Mouse (Mus musculus): Measurements from ENCODE around the gene Gm42669. TPM values are rescaled to one million over a fixed set of nuclear protein-coding genes. Genes with fewer than 3 reads are reported as not detected.

Gene Gm42669
- polyA plus RNA-seq, 1 experiment from 2014 or later, result 0.89 TPM

DNA sequence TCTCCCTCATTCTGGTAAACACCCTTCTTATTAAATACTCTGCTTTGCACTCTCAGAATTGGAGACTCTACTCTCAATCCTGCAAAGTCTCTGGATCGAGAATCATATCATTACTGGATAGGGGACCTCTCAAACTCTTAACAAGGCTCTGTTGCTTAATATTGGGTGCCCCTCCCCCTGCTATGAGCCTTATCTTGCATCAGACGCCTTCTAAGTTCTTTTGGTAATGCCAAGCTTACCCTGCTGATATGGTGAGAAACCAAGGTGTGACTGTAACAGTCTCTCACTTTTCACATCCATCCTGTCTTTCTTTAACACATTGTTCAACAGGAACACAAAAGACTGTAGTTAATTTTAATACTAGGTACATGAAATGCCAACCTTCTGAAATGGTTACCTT, 26.2 kb downstream of the Gm42669 start:
- Histone ChIP-seq H3K27ac (replicated peaks; ENCODE audit: low read depth, low read length) (no peak overlapping the region), H3K4me3 (replicated peaks; ENCODE audit: low read depth, low read length) (no peak overlapping the region), H3K4me1 (ENCODE audit: control insufficient read depth, insufficient read depth, low read length) (no peaks in the 10 kb centered on the region), H3K36me3 (ENCODE audit: control insufficient read depth, insufficient read depth, low read length) (no peaks in the 10 kb centered on the region), H3K4me2 (ENCODE audit: low read length) (no peak overlapping the region), H3K9me3 (ENCODE audit: control insufficient read depth, low read length) (no peaks in the 10 kb centered on the region), H3K27me3 (ENCODE audit: control insufficient read depth, insufficient read depth, low read length) (no peaks in the 10 kb centered on the region), H3K9ac (replicated peaks; ENCODE audit: low read length) (no peak overlapping the region)
- WGBS, result 68% methylated on average over 2 of the region's 2 CpGs
- DNase-seq (no peak), ATAC-seq (ENCODE audit: low FRiP score, low TSS enrichment) (no peak)

DNA sequence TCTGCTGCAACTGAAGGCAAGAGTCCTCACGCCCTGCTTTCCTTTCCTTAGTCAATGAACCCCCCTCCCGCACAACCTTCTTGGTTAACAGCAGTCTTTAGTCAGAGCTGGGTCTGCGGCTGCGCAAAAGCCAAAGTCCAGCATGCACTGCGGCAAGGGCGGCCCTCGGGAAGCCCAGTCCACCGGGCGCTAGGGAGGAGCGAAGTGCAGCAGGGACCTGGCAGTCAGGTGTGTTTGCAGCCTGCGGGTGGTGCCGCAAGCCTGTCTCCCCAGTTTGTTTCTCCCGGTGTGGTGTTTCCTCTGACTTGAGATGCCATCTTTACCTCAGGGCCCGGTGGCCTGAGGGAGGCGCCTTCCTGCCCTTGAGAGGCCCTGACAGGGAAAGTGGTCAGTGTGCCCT, 27.2 kb downstream of the Gm42669 start, which contains the start of gene 1700028K03Rik:
TSS of gene 1700028K03Rik (plus strand) at position 129 of the 400 bp plus-strand sequence.
- Histone ChIP-seq H3K9ac (replicated peaks; ENCODE audit: low read length) (no peak within 1 kb of the TSS), H3K4me1 (ENCODE audit: control insufficient read depth, insufficient read depth, low read length) (no peaks in the 10 kb centered on the region), H3K27ac (replicated peaks; ENCODE audit: low read depth, low read length) (no peak within 1 kb of the TSS), H3K4me3 (replicated peaks; ENCODE audit: low read depth, low read length) (no peak within 1 kb of the TSS), H3K9me3 (ENCODE audit: control insufficient read depth, low read length) (no peaks in the 10 kb centered on the region), H3K36me3 (ENCODE audit: control insufficient read depth, insufficient read depth, low read length) (no peaks in the 10 kb centered on the region), H3K27me3 (ENCODE audit: control insufficient read depth, insufficient read depth, low read length) (no peaks in the 10 kb centered on the region), H3K4me2 (ENCODE audit: low read length) (no peak within 1 kb of the TSS)
- WGBS, result 75% methylated on average over 15 of the region's 15 CpGs
- ATAC-seq (ENCODE audit: low FRiP score, low TSS enrichment) (no peak), DNase-seq (no peak)

GRCm38 (mm10) chr5:107541696-107542095, 34.3 kb downstream of the Gm42669 start:
- H3K4me2 ChIP-seq (ENCODE audit: low read length), result no peak overlapping the region
- H3K27ac ChIP-seq (replicated peaks; ENCODE audit: low read depth, low read length), result no peak overlapping the region
- H3K9me3 ChIP-seq (ENCODE audit: control insufficient read depth, low read length), result no peaks in the 10 kb centered on the region
- H3K27me3 ChIP-seq (ENCODE audit: control insufficient read depth, insufficient read depth, low read length), result no peaks in the 10 kb centered on the region
- H3K36me3 ChIP-seq (ENCODE audit: control insufficient read depth, insufficient read depth, low read length), result 0 out of 2 replicates have a peak, but pooled peaks cover 3% of the 10 kb centered on the region
- no peaks in the 10 kb centered on the region for H3K4me1 ChIP-seq (ENCODE audit: control insufficient read depth, insufficient read depth, low read length)
- no peak for ATAC-seq (ENCODE audit: low FRiP score, low TSS enrichment)
- 24% methylated on average over 7 of the region's 7 CpGs for WGBS
- no peak overlapping the region for H3K4me3 ChIP-seq (replicated peaks; ENCODE audit: low read depth, low read length)
- H3K9ac ChIP-seq (replicated peaks; ENCODE audit: low read length), result peak overlapping the region; percentile 31; the same call in 1 of the 2 replicates
- DNase-seq, result peak; percentile 15

DNA sequence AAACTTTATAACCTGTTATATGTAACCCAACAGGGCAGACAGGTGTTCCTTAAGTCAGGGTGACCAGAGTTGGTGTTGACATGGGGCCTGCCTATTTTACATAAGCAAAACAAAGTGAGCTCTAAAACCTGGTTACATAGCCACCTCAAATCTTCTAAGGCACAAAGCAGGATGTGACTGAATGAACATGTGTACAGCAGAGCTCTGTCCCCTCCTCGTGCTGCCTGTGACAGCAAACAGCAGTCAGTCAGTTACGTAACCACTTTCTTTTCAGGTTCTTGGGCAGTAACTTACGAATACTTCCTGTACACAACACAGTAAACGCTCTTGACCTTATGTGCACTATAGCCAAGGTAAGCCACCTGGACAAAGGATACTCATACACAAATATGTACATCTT, 38.5 kb downstream of the Gm42669 start:
- Histone ChIP-seq H3K9ac (replicated peaks; ENCODE audit: low read length) (no peak overlapping the region), H3K9me3 (ENCODE audit: control insufficient read depth, low read length) (no peaks in the 10 kb centered on the region), H3K36me3 (ENCODE audit: control insufficient read depth, insufficient read depth, low read length) (peaks cover 25% of the 10 kb centered on the region), H3K4me2 (ENCODE audit: low read length) (no peak overlapping the region), H3K27ac (replicated peaks; ENCODE audit: low read depth, low read length) (no peak overlapping the region), H3K27me3 (ENCODE audit: control insufficient read depth, insufficient read depth, low read length) (no peaks in the 10 kb centered on the region), H3K4me1 (ENCODE audit: control insufficient read depth, insufficient read depth, low read length) (no peaks in the 10 kb centered on the region), H3K4me3 (replicated peaks; ENCODE audit: low read depth, low read length) (no peak overlapping the region)
- DNase-seq (no peak), ATAC-seq (ENCODE audit: low FRiP score, low TSS enrichment) (no peak)
- WGBS, result 92% methylated on average over 4 of the region's 4 CpGs

- WGBS, result 90% methylated on average over 3 of the region's 3 CpGs
Observed at GRCm38 (mm10) chr5:107547955-107548354, 40.5 kb downstream of the Gm42669 start.

GRCm38 (mm10) chr5:107548444-107548843, 41.0 kb downstream of the Gm42669 start:
- H3K36me3 ChIP-seq (ENCODE audit: control insufficient read depth, insufficient read depth, low read length), result peaks cover 40% of the 10 kb centered on the region
- H3K27me3 ChIP-seq (ENCODE audit: control insufficient read depth, insufficient read depth, low read length), result no peaks in the 10 kb centered on the region
- H3K4me1 ChIP-seq (ENCODE audit: control insufficient read depth, insufficient read depth, low read length), result no peaks in the 10 kb centered on the region
- H3K9ac ChIP-seq (replicated peaks; ENCODE audit: low read length), result no peak overlapping the region
- no peak overlapping the region for H3K4me3 ChIP-seq (replicated peaks; ENCODE audit: low read depth, low read length)
- no peaks in the 10 kb centered on the region for H3K9me3 ChIP-seq (ENCODE audit: control insufficient read depth, low read length)
- H3K27ac ChIP-seq (replicated peaks; ENCODE audit: low read depth, low read length), result no peak overlapping the region
- no peak overlapping the region for H3K4me2 ChIP-seq (ENCODE audit: low read length)
- 93% methylated on average over 3 of the region's 3 CpGs for WGBS
- ATAC-seq (ENCODE audit: low FRiP score, low TSS enrichment) (no peak), DNase-seq (no peak)

More at GRCm38 (mm10) chr5:107547955-107548354, 40.5 kb downstream of the Gm42669 start:
- H3K27me3 ChIP-seq (ENCODE audit: control insufficient read depth, insufficient read depth, low read length), result no peaks in the 10 kb centered on the region
- ATAC-seq (ENCODE audit: low FRiP score, low TSS enrichment) (no peak), DNase-seq (no peak)
- H3K9me3 ChIP-seq (ENCODE audit: control insufficient read depth, low read length), result no peaks in the 10 kb centered on the region
- H3K9ac ChIP-seq (replicated peaks; ENCODE audit: low read length), result no peak overlapping the region
- no peaks in the 10 kb centered on the region for H3K4me1 ChIP-seq (ENCODE audit: control insufficient read depth, insufficient read depth, low read length)
- H3K27ac ChIP-seq (replicated peaks; ENCODE audit: low read depth, low read length), result no peak overlapping the region
- H3K36me3 ChIP-seq (ENCODE audit: control insufficient read depth, insufficient read depth, low read length), result peaks cover 38% of the 10 kb centered on the region
- H3K4me2 ChIP-seq (ENCODE audit: low read length), result no peak overlapping the region
- H3K4me3 ChIP-seq (replicated peaks; ENCODE audit: low read depth, low read length), result no peak overlapping the region

- Histone ChIP-seq H3K9ac (replicated peaks; ENCODE audit: low read length) (no peak overlapping the region), H3K27ac (replicated peaks; ENCODE audit: low read depth, low read length) (no peak overlapping the region), H3K36me3 (ENCODE audit: control insufficient read depth, insufficient read depth, low read length) (peaks cover 64% of the 10 kb centered on the region), H3K4me2 (ENCODE audit: low read length) (no peak overlapping the region), H3K9me3 (ENCODE audit: control insufficient read depth, low read length) (no peaks in the 10 kb centered on the region), H3K4me1 (ENCODE audit: control insufficient read depth, insufficient read depth, low read length) (no peaks in the 10 kb centered on the region), H3K4me3 (replicated peaks; ENCODE audit: low read depth, low read length) (no peak overlapping the region), H3K27me3 (ENCODE audit: control insufficient read depth, insufficient read depth, low read length) (no peaks in the 10 kb centered on the region)
- WGBS, result 96% methylated on average over 5 of the region's 5 CpGs
- ATAC-seq (ENCODE audit: low FRiP score, low TSS enrichment), result no peak
- no peak for DNase-seq
Observed at GRCm38 (mm10) chr5:107554336-107554735, 46.9 kb downstream of the Gm42669 start.

GRCm38 (mm10) chr5:107556969-107557368, 49.5 kb downstream of the Gm42669 start:
- Histone ChIP-seq H3K4me1 (ENCODE audit: control insufficient read depth, insufficient read depth, low read length) (no peaks in the 10 kb centered on the region), H3K27me3 (ENCODE audit: control insufficient read depth, insufficient read depth, low read length) (no peaks in the 10 kb centered on the region), H3K9me3 (ENCODE audit: control insufficient read depth, low read length) (no peaks in the 10 kb centered on the region), H3K4me2 (ENCODE audit: low read length) (no peak overlapping the region), H3K4me3 (replicated peaks; ENCODE audit: low read depth, low read length) (no peak overlapping the region), H3K27ac (replicated peaks; ENCODE audit: low read depth, low read length) (no peak overlapping the region), H3K9ac (replicated peaks; ENCODE audit: low read length) (no peak overlapping the region), H3K36me3 (ENCODE audit: control insufficient read depth, insufficient read depth, low read length) (peaks cover 70% of the 10 kb centered on the region)
- WGBS, result 87% methylated on average over 3 of the region's 3 CpGs
- DNase-seq, result no peak
- ATAC-seq (ENCODE audit: low FRiP score, low TSS enrichment), result no peak

DNA sequence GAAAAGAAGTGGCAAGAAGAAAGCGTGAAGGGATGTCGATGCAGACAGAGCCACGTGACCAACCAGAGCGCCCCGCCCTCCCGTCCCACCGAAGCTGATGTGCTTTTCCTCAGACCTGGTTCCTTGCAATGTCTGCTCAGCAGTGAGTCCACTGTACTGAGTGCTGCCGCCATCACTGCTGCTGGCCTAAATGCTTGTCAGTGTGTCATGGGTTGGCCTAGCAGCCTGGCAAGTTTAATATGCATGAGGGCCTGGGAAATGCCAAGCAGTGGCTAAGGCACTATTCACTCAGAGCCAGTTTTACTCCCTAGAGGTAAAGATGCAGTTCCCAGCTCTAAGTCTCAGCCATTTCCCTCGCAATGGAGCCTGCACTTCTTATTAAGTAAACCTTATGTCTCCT, 61.7 kb downstream of the Gm42669 start:
- Histone ChIP-seq H3K4me1 (ENCODE audit: control insufficient read depth, insufficient read depth, low read length) (no peaks in the 10 kb centered on the region), H3K27me3 (ENCODE audit: control insufficient read depth, insufficient read depth, low read length) (no peaks in the 10 kb centered on the region), H3K9ac (replicated peaks; ENCODE audit: low read length) (no peak overlapping the region), H3K27ac (replicated peaks; ENCODE audit: low read depth, low read length) (no peak overlapping the region), H3K9me3 (ENCODE audit: control insufficient read depth, low read length) (no peaks in the 10 kb centered on the region), H3K4me2 (ENCODE audit: low read length) (no peak overlapping the region), H3K4me3 (replicated peaks; ENCODE audit: low read depth, low read length) (no peak overlapping the region), H3K36me3 (ENCODE audit: control insufficient read depth, insufficient read depth, low read length) (peaks cover 53% of the 10 kb centered on the region)
- DNase-seq (peak; percentile 29), ATAC-seq (ENCODE audit: low FRiP score, low TSS enrichment) (no peak)
- WGBS, result 94% methylated on average over 9 of the region's 9 CpGs

Data from midbrain, embryonic 14.5 days (tissue).